Mouse (Mus musculus): Measurements from ENCODE around the gene Gal3st3. TPM values are rescaled to one million over a fixed set of nuclear protein-coding genes. Genes with fewer than 3 reads are reported as not detected.

Gene Gal3st3
- under 1 TPM in 1 of 2 experiments, not detected in 1; 0.16 TPM for total RNA-seq (2021)
- long read RNA-seq, experiment 1, result 0 reads
- long read RNA-seq, experiment 2, result 0 reads

DNA sequence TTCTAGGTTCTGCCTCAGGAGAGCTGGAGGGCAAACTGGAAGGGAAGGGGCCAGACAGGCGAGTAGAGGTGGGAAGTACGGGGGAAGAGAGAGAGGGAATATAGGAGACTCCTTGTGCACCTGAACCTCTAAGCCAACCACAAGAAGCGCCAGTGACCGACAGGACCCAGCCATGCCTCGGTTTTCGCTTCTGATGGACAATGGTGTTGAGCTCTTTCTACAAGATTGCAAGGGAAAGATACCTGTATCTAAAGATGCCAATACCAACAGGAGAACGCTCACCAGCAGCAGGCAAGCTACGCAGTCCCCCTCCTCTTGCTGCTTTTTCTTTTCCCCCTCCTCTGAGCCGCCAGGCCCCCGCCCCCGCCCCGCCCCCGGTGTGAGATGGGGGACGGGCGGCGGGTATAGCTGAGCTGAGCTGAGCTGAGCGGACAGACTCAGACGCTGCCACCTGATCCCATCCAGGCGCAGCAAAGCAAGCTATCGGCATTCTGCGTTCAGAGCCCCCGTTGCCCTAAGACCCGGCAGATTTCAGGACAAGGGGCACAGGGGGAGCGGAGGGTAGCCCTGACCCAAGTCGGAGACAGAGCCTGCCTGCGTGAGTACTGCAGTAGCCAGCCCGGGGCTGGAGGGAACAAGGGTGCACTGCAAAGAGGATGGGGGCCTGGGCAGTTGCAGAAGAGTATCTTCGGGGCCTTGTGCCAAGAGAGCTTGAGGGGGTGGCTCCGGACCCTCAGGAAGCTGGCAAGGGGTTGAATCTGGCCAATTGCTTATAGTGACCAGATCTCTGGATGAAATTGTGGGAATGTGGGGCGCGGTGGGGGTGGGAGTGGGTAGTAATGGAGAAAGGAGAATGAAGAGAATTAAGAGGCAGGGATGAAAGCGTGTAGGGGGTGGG lies at the start of gene Gal3st3:
Gene Gal3st3 (plus strand): TSS at position 429 of the 898 bp plus-strand sequence.
- DNase-seq, result no peak

GRCm38 (mm10) chr19:5257140-5257539 lies 41.0 kb upstream of the Gal3st3 start:
- no peak for DNase-seq
- intact Hi-C loops (cut with DNase I; ENCODE audit: low total_unique reads), result no loop called here

More for the DNA sequence above, at the start of gene Gal3st3:
- intact Hi-C loops (cut with DNase I; ENCODE audit: low total_unique reads), result no loop called here

- intact Hi-C loops (cut with DNase I; ENCODE audit: low total_unique reads), result no loop called here
- DNase-seq, result no peak
Observed at GRCm38 (mm10) chr19:5267015-5267414, 31.1 kb upstream of the Gal3st3 start.

- intact Hi-C loops (cut with DNase I; ENCODE audit: low total_unique reads), result no loop called here
- no peak for DNase-seq
Observed at GRCm38 (mm10) chr19:5268017-5268416, 30.1 kb upstream of the Gal3st3 start.

- no peak for DNase-seq
- intact Hi-C loops (cut with DNase I; ENCODE audit: low total_unique reads), result no loop called here
Observed at GRCm38 (mm10) chr19:5268875-5269274, 29.3 kb upstream of the Gal3st3 start.

DNA sequence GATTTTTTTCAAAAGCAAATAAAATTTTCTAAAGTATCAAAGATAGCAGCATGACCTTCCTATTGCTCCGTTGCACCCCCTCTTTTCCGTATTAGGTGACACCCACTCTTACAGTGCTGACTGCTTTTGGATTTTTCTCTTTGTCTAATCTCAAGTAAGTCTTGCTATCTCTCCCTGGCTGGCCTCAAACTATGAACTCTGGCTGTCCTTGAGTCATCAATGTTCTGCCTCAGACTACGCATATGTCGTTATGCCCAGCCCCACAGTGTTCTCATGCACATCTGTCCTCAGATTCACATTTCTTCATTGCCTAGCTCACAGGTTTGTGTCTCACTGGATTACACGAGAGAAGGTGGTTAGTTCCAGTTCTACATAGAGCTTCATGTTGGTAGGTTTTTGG lies 28.7 kb upstream of the Gal3st3 start:
- intact Hi-C loops (cut with DNase I; ENCODE audit: low total_unique reads), result no loop called here
- no peak for DNase-seq

GRCm38 (mm10) chr19:5271430-5271829 lies 26.7 kb upstream of the Gal3st3 start:
- DNase-seq, result no peak
- intact Hi-C loops (cut with DNase I; ENCODE audit: low total_unique reads), result loop anchor here (5.0 kb wide), 1 partner anchor 74 kb away; no protein-coding TSS in a partner anchor

DNA sequence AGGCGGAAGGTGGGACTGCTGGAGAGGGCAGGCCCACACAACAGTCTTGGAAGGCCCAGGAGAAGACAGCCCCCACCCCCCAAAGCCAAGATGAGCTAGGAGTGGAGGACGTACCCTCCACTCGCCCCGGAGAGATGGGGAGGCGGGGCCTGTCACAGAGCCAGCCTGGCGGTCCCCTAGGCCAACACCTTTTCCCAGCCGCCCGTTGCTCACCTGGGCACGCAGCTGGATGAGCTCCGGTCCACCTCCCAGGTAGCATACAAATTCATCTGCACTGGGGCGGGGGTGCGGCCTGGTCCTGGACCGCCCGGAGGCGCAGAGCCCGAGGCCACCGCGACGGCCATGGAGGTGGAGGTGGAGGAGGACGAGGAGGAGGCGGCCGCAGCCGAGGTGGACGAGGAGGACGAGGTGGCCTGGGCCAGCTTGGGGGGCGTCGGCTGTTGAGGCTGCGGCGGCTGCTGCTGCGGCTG lies 25.8 kb upstream of the Gal3st3 start:
- peak; percentile 37 for DNase-seq
- intact Hi-C loops (cut with DNase I; ENCODE audit: low total_unique reads), result loop anchor here (5.0 kb wide), 1 partner anchor 75 kb away; no protein-coding TSS in a partner anchor

GRCm38 (mm10) chr19:5272801-5273733 lies 25.1 kb upstream of the Gal3st3 start, which contains the start of gene Pacs1:
Pacs1 (minus strand) TSS chr19:5273119.
- peak; percentile 89 for DNase-seq
- intact Hi-C loops (cut with DNase I; ENCODE audit: low total_unique reads), result loop anchor here (5.0 kb wide), 1 partner anchor 76 kb away; no protein-coding TSS in a partner anchor

DNA sequence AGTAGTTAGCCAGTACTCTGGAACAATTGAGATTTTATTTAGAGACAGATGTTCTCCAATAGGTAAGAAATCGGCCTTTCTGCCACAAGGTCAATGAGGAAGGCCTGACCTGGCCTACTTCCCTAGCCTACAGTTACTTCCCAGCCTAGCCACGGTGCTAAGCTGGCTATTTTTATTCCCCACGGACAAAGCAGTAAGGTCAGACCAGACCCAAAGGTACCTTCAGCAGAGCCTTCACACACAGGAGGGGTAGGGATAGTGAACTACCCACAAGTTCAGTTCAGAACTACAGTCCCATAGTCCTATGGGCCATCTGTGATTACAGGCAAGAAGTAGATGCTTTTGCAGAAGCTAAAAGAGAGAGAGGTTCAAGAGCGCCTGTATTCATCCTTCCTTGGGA lies 24.2 kb upstream of the Gal3st3 start:
- intact Hi-C loops (cut with DNase I; ENCODE audit: low total_unique reads), result loop anchor here (5.0 kb wide), 1 partner anchor 77 kb away; no protein-coding TSS in a partner anchor
- DNase-seq, result no peak

- intact Hi-C loops (cut with DNase I; ENCODE audit: low total_unique reads), result loop anchor here (5.0 kb wide), 1 partner anchor 77 kb away; no protein-coding TSS in a partner anchor
- DNase-seq, result no peak
Observed at GRCm38 (mm10) chr19:5274641-5275040, 23.5 kb upstream of the Gal3st3 start.

DNA sequence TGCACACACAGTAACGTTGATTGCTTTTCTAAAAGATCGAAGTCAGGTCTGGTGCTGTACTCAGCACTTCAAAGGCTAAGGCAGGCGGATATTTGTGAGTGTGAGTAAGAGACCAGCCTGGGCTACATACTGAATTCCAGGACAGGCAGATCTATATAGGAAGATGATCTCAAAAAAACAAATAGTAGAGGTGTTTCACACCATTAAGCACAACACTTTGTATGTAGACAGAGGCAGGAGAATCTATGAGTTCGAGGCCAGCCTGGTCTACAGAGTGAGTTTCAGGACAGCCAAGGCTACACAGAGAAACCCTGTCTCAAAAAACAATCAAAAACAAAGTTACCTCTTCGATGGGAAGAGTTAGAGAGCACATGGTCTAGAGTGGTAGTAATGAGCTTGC lies 22.4 kb upstream of the Gal3st3 start:
- intact Hi-C loops (cut with DNase I; ENCODE audit: low total_unique reads), result no loop called here
- no peak for DNase-seq

GRCm38 (mm10) chr19:5276531-5276930 lies 21.6 kb upstream of the Gal3st3 start:
- intact Hi-C loops (cut with DNase I; ENCODE audit: low total_unique reads), result no loop called here
- DNase-seq, result no peak

- DNase-seq, result no peak
- intact Hi-C loops (cut with DNase I; ENCODE audit: low total_unique reads), result no loop called here
Observed at GRCm38 (mm10) chr19:5277140-5277539, 21.0 kb upstream of the Gal3st3 start.

DNA sequence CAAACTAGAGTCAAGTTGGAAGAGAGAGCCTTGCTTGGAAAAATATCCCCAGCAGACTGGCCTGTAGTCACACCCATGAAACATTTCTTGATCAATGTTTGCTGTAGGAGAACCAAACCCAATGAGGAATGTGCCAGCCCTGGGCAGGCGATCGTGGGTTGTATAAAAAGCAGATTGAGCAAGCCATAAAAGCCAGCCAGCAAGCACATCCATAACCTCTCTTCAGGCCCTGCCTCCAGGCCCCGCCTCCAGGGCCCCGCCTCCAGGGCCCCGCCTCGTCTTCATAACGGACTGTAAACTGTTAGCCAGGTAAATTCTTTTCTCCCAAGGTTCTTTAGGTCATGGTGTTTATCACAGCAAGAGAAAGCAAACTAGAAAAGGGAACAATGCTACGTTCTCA lies 19.8 kb upstream of the Gal3st3 start:
- no peak for DNase-seq
- intact Hi-C loops (cut with DNase I; ENCODE audit: low total_unique reads), result no loop called here

DNA sequence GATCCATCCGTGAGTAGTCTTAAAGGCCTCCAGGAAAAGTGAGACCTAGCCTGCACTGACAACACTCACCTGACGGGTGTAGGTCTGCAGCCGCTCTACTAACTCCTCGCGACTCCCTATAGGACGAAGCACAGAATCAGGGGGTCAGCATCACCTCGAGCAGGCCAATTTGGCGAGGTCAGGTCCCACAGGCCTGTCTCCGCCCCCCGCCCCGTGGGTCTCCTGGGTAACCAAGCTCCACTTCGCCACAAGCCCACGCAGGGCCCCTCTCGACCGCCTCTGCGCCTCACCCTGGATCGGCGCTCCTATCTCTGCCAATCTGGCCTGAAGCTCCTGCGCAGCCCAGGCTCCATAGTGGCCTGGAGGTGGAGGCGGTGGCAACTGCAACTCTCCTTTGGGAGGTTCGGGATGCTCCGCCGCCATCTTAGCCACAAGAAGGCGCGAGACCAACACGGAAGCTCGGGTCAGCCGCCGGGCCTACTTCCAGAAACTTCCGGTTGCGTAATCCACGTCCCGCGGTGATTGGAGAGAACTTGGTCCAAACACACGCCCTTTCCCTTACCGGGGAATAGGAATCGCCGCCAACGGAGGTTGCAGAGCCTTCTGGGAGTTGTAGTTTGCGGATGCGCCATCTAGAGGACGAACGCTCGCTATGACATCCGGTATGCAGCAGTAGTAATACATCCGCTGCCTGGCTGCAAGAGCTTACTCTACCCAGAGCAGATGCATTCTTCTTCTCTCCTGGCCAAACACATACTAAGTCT lies 3.0 kb upstream of the Gal3st3 start, which contains the start of gene Sf3b2:
Gene Sf3b2 (minus strand): TSS at position 484 of the 764 bp plus-strand sequence.
- intact Hi-C loops (cut with DNase I; ENCODE audit: low total_unique reads), result no loop called here
- peak; percentile 99 for DNase-seq

- intact Hi-C loops (cut with DNase I; ENCODE audit: low total_unique reads), result no loop called here
- DNase-seq, result peak; percentile 34
Observed at GRCm38 (mm10) chr19:5295736-5296075, 2.4 kb upstream of the Gal3st3 start.

GRCm38 (mm10) chr19:5296630-5297029 lies 1.5 kb upstream of the Gal3st3 start:
- intact Hi-C loops (cut with DNase I; ENCODE audit: low total_unique reads), result no loop called here
- DNase-seq, result no peak

DNA sequence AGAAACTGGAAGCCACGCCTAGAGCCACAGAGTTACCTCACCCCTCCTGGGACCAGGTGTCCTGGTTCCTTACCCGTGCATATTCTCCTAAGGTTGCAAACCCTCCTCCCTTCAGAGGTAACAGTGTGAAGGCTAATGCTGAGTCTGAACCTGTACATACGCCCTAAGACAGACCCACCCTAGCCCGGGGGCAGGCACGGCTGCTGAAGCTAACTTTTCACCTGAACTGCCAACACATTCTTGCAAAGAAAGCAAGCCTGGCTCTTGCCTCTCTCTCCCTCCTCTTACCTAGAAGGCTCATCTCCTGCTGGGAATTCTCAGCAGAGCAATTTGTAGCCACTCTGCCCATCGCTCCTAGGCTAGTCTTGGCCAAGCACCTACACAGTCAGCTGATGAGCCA lies 2.5 kb downstream of the Gal3st3 start:
- no peak for DNase-seq
- intact Hi-C loops (cut with DNase I; ENCODE audit: low total_unique reads), result no loop called here
